Mouse (Mus musculus): ENCODE measurements at regions not wholly inside any gene's neighbourhood (a gene's known extent, or its start where the extent isn't known, plus 50 kb on each side); places are given as distances from the start of the nearest gene placed in this dataset.

GRCm38 (mm10) chr11:55781044-55781443 lies 173.0 kb upstream of the Glra1 start:
- intact Hi-C loops (cut with DNase I), result no loop called here
- no peak for DNase-seq

- intact Hi-C loops (cut with DNase I), result no loop called here
- peak; percentile 67 for DNase-seq
Measured at GRCm38 (mm10) chr11:55780011-55780410, 172.0 kb upstream of the Glra1 start.

GRCm38 (mm10) chr11:55773283-55773682 lies 165.3 kb upstream of the Glra1 start:
- intact Hi-C loops (cut with DNase I), result no loop called here
- no peak for DNase-seq

GRCm38 (mm10) chr11:55772538-55772937 lies 164.5 kb upstream of the Glra1 start:
- no peak for DNase-seq
- intact Hi-C loops (cut with DNase I), result no loop called here

- intact Hi-C loops (cut with DNase I), result no loop called here
- DNase-seq, result no peak
Measured at GRCm38 (mm10) chr11:55772107-55772506, 164.1 kb upstream of the Glra1 start.

- no peak for DNase-seq
Measured at GRCm38 (mm10) chr11:55764846-55765245, 156.8 kb upstream of the Glra1 start.

More at GRCm38 (mm10) chr11:55764846-55765245, 156.8 kb upstream of the Glra1 start:
- intact Hi-C loops (cut with DNase I), result no loop called here
